Mouse (Mus musculus) spleen, postnatal 14 days (tissue): Measurements from ENCODE around the gene Acox2.
"Not testable (repeated sequence)": the region's sequence is repeated elsewhere in the genome, so short reads cannot be mapped to it uniquely, and the experiment has no call there.

Source experiments
- DNase-seq, 2 experiments: peaks; one replicate each; pipeline ENCODE4 v3.0.0; 2021 to 2022; ENCODE audit warnings: low spot score in 2 of 2

Acox2 gene

GRCm38 (mm10) chr14:8259166-8259565 lies at the start of gene Acox2:
Acox2 (minus strand) TSS chr14:8259353.
- DNase-seq = no peak

DNA sequence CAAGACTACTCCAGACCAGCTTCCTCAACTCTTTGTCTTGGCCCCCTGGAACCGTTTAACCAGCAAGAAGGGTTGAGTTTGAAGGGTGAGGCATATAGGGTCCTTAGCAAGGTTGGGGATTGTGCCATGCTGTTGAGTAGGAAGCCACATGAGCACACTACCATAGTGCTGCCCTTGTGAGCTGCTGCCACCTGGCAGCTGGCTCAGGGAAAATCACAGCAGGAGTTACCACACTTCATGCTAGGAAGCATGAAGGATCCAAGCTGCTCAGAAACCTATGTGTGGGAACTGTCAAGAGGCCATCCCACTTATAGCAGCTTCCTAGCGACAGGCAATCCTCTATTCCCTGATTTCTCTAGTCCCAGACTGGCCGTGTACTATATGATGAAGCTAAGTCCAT lies 49.5 kb upstream of the Acox2 start:
- DNase-seq = no peak

DNA sequence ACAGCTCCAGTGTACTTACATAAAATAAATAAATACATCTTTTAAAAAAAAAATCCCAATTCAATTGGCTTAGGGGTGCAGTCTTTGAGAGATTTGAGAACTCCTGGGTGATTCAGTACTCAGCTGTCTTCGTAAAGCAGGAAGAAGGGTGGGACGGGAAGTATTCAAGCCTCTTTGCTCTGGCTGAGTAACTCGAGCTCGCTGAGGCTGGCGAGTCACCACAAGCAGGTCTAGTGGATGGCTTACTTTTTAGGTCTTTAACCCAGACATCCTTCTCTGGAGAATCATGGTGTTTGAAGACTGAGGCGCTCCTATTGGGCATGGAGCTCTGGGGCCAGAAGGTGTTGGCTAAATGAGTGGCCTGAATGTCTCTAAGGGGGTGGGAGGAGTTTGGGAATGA lies 47.7 kb upstream of the Acox2 start:
- no peak for DNase-seq

DNA sequence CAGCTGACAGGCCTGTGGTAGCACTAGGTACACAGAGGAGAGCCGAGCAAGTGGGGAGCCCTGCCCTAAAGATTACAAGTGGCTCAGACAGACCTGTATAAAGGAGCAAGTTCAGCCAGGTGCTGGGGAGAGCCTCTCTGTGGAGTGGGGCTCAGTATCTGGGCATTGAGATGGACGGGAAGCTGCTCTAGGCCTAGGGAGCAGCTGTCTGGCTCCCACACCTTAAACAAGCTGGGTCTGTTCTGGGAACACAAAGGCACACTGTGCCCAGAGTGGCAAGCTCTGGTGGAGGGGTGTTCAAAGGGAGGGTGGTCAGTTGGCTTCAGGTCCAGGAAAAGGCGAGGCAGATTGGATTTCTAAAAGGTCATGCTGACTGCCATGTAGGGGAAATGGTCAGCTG lies 45.9 kb upstream of the Acox2 start:
- DNase-seq = no peak

DNA sequence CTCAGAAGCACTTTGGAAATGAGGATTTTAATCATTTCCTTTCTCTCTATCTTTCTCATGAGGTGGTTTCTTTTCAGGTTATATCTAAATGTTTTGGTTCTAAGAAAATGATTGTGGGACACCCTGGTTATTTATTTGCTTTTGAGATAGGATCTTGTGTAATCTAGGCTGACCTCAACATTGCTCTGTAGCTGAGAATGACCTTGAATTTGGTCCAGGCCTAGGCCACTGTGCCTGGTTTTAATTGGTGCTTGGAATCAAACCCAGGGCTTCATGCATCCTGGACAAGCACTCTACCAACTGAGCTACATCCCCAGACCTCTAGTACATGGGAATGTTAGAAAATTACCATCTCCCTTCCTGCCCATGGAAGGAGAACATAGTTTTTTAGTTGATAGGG lies 44.9 kb upstream of the Acox2 start:
- DNase-seq = no peak

DNA sequence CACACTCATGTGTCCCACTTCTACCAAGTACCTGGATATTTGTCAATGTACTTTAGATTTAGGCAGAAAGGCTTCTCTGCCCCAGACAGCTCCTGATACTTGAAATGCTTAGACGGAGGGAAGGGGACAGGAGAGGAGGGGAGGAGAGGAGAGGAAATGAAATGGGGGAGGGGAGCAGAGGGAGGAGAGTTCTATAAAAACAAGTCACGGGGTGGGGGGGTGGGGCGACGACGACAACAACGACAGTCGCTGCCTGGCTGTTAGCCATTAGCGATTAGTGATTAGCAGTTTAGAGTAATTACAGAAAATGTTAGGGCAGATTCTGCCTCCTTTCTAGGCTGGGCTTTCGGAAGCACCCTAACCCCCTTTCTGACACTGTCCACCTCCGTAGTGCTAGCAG lies 43.5 kb upstream of the Acox2 start:
- DNase-seq = no peak

GRCm38 (mm10) chr14:8300281-8300680 lies 41.1 kb upstream of the Acox2 start:
- DNase-seq = no peak

DNA sequence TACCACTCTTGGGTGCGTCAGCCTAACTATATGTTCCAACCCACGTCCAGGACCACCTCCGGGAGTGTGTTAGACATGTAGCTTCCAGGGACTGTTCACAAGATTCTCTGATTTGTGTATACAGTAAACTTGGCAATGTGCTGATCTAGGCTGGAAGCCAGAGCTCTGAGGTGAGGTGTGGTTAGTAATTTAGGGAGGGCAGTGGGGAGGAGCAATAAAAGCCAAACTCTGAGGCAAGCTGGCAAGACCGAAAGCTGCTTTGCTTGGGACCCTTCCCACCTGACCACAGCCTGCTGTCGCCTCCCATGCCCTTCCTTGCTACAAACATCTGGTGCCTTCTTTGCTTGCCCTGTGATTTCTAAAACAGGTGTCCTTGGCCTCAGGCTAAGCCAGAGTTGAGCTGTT lies 38.7 kb upstream of the Acox2 start:
- DNase-seq = no peak

DNA sequence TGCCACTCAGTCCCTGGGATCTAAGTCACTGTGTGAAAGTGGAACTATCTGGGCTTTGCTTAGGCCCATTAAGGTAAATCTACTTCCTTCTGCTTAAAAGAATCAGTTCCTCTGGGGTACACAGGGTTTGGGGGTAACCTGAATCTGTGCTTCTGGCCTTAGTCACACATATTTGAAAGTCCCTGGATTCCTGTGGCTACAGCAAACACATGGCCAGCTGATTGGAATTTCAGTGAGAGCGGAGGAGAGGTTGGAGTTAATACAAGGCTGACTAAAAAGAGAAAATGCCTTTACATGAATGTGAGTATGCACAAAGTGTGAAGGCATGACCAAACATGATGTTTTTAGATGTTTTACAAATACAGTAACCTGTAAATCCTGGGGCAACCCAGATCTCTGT lies 35.1 kb upstream of the Acox2 start:
- no peak for DNase-seq

DNA sequence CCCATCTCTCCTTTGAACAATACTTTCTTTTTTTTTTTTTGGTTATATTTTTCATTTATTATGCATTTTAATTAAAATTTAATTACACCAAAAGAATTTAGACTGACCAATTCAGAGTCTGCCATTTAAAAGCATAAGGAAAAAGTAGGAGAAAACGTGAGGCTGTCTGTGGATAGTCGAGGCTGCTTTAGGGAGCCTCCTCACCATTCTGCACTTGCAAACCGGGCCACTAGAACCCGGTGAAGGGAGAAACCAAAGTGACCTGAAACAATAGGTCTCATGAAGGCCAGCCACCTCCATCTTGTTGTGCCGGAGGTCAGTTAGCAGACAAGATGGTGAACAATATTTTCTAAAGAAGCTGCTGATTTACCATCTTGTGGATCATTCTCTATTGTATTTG lies 27.4 kb upstream of the Acox2 start:
- DNase-seq = peak; percentile 19 to 30

GRCm38 (mm10) chr14:8283784-8284183 lies 24.6 kb upstream of the Acox2 start:
- DNase-seq = no peak

GRCm38 (mm10) chr14:8271281-8271680 lies 12.1 kb upstream of the Acox2 start:
- DNase-seq = not testable (repeated sequence)

- no peak for DNase-seq
Measured at GRCm38 (mm10) chr14:8264378-8264777, 5.2 kb upstream of the Acox2 start.

- no peak for DNase-seq
Measured at GRCm38 (mm10) chr14:8262242-8262641, 3.1 kb upstream of the Acox2 start.

GRCm38 (mm10) chr14:8260214-8260613 lies 1.1 kb upstream of the Acox2 start:
- no peak for DNase-seq

DNA sequence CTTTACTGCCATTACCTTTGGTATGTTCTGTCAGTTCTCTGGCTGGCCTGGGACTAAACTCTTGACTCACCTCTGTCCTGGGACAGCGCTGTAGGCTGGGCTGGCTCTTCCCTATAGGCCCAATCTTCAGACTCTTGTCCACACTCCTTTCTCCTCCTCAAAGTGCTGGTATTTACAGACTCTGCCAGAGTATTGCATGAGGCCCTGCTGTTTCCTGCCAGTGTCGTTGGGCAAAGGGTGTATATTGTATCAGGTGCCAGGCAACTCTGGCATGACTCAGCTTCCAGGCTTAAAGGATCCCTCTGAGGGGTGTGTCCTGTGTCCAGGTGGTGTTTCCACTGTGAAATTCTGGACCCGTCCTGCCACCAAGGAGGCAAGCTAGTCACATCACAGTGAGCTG lies 401 bp downstream of the Acox2 start:
- DNase-seq = no peak

DNA sequence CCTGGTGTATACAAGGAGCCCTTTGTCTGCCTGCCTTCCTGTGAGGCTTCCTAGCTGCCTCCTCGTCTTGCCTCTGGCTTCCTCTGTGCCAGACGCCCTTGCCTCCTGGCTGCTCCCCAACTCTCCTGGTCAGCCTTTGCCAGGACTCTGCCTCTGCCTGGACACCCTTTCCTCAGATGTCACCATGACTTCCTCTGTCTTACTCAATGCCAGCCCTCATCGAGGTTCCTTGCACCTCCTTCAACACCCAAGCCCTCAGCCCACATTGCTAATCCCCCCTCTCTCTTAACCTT lies 872 bp downstream of the Acox2 start:
- no peak for DNase-seq

GRCm38 (mm10) chr14:8257521-8258334 lies 1.4 kb downstream of the Acox2 start:
- no peak for DNase-seq

DNA sequence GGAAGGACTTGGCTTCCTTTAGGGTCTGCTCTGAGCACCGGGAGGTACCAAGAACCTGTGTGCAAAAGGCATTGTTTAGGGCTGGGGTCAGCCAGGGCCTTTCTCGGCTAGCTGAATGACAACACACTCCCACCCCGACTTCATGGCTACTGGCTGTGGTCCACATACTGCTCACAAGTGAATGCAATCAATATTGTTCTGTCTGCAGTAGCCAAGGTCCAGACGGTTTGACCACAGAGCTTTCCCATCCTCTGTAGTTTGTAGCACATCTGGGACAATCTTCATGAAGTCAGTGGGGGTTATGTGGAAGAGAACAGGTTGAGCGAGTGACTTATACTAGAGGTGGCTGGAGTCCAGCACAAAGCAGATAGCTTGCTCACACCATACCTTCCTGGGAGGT lies 2.3 kb downstream of the Acox2 start:
- DNase-seq = no peak

DNA sequence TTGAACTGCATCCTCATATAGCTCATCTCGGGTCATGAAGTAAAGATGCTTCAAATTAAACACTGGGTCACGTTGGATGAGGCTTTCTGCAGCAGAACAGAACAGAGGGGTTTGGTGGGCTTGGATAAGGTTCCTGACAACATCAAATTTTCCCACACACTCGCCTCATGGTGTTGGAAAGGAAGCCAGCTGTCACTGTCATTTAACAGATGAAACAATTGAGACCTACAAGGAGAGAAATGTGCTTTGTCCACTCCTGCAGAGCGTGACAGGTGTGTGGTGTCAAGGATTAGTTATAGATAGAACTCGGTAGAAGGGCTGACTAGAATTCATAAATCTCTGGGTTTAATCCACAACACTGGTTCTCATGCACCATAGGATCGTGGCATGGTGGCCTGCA lies 3.1 kb downstream of the Acox2 start:
- no peak for DNase-seq

- DNase-seq = peak in 1 of 2 experiments; percentile 47
Measured at GRCm38 (mm10) chr14:8255076-8255729, 4.0 kb downstream of the Acox2 start.

DNA sequence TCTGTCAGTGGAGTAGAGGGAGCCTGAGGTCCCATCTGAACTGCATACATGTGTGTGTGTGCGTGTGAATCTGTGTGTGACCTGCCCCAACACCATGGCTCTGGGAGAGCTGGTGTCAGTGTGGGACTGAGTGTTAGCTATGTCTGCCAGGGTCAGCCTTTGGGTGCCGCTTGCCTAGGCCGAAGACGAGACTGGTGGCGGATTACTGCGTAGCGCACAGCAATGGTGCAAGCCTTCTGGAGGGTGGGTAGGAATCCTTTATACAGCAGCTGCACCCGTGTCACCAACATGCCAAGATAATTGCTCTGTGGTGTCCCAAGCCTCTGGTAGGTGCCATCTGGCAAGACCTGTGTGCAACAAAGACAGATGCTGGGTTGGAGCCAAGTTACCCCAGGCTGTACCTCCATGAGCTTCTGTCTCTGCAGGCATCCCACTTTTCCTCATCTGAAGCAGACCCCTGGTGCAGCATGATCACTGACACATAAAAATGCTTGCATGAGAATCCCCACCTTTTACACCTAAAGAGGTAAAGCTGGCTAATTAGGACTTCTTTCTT lies 7.7 kb downstream of the Acox2 start:
- DNase-seq = no peak

DNA sequence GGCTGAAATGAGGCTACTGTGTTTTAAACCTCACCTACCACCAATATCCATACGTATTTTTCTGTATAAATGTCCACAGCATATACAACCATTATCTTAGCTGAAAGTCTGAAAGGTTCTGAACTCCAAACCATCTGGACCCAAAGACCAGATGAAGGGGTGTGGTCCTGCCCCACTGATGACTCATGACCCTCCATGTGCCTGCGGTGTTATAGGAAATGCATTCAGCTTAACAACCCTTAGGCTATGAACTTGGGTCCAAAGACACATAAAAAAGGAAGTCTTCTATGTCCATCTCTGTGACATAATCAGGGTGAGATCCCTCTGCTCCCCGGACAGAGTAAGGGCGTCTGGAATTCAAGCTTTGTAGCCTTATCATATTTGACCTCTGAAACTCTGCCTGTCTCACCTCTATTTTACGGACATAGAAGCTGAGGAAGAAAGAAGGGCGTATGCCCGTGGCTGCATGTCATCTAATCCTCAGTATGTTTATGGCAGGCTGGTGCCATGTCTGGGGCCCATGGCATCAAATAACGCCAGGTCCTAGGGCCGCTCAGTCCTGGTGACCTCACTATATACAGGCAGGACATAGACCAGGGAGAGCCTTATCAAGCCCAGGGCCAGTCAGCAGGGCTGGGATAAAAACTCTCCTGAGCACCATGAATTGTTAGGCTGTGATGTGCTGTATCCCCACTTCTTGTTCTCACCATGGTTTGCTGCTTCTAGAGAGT lies 8.8 kb downstream of the Acox2 start:
- DNase-seq = no peak
